Mouse (Mus musculus) ZHBTc4 (cell line): ENCODE results near the gene Ostc.

ENCODE experiments used
- DNase-seq: peaks from one replicate; pipeline ENCODE4 v3.0.0-alpha.2; 2011; ENCODE audit warnings: low read depth, low spot score

The Ostc gene

DNA sequence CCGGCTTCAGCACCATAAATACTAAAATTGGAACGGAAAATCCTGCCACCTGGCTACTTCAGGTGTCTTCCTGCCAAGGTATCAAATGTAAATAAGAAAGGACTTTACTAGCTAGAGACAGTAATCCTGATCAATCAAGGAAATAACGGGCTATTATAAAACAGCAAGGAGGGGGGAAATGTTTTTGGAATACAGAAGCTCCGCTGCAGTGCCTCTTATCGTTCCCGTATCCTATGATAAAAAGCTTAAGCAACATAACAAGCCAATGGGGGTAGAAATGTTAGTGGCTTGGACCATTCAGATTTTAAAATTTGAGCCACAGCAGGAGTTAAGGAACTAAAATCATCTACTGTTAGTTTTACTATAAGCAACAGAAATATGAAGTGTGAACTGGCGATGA lies 859 bp upstream of the Ostc start:
- no peak for DNase-seq

DNA sequence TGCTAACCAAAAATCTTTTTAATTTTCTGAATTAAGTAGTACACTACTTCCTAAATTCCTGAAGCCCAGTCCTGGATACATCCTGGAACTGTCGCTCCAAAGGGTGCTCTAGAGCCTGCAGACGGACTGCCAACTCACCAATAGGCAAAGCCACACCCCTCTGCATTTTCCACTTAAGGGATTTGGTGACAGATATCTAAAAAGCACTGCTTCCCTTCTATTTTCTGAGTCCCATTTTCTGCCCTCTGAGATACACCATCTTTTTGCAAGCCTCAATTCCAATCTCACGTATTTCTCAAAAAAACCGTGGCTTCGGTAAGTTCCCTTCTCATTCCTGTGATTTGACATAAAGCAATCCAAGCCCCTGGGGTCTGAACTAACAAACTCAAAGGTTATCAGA lies 715 bp downstream of the Ostc start:
- DNase-seq, result no peak

DNA sequence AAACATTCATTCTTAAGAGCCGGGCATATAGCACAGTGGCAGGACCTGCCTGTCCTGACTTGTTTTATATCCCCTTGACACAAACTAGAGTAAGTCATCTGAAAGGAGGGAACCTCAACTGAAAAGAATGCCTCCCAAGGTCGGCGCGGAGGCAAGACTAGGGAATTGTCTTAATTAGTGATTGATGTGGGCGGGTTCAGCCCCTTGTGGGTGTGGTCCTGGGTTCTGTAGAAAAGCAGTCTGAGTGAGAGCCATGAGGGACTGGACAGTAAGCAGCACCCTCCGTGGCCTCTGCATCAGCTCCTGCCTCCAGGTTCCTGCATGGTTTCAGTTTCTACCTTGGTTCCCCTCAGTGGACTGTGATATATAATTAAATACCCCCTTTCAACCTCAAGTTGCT lies 7.0 kb downstream of the Ostc start:
- DNase-seq, result no peak

DNA sequence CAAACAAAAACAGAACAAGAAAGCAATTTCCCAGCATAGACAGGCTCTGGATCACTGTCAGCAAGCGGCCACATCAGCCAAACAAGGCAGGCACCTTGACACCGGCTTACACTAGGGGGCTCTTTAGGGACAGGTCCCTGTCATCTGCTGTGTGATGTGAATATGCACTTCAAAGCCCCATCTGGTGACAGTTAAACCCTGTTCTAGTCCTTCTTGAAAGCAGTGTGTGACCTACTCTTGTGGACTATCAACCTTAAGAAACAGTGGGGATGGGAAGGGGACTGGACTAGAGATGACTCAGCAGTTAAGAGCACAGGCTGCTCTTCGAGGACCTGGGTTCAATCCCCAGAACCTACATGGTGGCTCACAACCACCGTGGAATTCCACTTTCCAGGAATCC lies 11.6 kb downstream of the Ostc start:
- DNase-seq, result peak; percentile 71

DNA sequence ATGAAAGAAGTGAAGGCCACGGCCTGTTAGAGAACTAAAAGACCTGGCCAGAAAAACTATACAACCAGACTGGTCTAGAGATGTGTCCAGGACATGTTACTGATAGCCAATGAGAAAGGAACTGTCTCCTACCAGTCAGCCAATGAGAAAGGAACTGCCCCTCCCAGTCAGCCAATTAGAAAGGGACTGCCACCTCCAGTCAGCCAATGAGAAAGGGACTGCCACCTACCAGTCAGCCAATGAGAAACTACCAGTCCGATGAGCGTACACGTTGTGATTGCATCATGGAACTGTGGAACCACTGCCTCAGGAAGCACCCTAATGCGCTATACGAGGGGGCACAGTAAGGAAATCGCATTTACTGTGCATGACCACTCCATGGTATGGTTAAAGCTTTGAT lies 14.5 kb downstream of the Ostc start:
- peak; percentile 90 for DNase-seq

DNA sequence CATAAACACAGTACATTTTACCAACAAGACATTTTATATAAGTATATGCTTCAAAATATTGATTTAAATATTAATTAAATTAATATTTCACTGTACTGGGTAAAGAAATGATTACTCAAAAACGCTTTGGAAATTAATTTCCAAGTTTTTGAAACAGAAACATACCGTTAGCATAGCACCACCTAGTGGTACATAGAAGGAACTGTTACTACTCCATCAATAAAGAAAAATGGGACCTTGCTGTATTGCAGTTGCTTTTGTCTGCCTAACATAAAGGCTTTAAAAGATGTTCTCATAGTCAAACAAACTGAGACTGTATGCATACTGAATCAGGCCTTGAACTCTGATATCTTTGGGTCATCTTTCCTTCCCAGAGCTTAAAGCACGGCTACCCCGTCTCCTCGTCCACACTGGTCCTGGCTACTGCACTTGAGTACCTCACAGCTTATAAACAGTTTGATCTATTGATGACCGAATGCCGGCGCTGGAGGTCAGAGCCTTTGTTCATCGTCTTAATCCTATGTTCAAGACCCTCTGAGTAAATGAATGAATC lies 15.1 kb downstream of the Ostc start:
- DNase-seq, result peak; percentile 46

DNA sequence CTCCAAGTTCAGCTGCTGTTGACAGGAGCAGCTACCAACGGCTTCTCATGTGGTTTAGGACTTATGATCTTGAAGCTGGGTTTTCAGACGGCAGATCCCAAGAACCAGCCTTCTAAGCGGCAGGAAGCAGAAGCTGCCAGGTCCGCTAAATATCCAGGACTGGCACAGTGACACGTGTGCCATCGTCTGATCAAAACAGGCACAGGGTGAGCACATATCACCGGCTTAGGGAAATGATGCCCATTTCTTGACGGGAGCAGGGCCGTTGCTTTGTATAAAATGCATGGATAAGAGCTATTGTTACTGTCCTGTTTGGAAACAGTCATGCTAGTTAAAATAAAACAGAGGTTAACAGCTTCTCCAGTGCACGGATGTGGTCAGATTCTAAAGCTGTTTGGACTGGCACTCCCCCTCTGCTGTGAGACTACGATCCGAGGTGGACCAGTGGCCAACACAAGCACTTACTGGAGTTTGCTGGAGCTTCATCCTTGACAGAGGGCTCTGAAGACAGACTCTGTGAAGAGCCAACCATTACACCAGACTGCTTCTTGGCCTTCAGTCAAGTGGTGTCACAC lies 17.6 kb downstream of the Ostc start:
- DNase-seq, result no peak

DNA sequence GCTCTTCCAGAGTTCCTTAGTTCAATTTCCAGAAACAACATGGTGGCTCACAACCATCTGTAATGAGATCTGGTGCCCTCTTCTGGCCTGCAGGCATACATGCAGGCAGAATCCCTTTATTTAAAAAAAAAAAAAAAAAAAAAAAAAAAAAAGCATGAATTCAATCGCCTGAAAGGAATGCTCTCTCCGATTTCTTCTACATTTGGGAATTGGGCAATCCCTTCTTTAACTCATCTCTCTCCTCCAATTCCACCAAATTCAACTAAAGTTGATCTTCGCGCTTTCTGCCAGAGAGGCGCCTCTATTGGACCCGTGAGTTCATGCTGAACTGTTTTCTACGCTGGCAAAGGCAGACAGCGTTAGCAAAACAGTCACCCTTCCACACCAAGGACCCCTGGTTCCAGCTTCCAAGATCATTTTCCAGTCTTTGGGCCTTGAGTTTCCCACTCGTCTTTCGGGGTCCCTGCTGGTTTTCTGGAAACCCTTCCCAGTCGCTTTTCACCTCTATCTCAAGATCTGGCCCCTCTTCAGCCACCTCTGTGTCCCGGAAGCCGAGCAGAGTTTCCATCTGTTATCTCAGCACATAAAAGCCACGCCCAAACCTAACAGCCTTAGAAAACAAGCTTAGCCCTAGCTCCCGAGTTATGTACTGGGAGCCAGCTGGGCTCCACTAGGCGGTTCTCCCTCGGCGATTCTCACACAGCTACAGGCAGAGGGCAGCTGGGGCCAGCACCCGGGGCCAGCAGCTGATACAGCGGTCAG lies 18.2 kb downstream of the Ostc start:
- DNase-seq, result peak; percentile 79

DNA sequence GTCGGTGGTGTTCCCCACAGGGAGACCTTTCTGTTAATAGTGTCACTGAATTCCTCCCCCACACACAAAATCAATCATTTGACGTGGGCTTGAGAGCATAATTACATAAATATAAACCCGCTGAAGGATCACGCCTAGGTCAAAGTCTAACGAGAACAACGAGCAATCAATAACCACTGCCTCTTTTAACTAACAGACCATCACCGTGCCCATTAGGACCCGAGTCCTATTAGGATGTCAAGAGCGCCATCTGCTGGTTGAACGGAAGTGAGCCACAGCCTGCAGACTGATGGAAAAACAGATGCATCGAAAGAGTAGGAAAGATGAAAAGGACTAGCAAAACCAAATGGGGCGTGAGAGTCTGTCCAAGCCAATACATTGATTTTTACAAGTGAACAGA lies 19.6 kb downstream of the Ostc start:
- peak; percentile 85 for DNase-seq

DNA sequence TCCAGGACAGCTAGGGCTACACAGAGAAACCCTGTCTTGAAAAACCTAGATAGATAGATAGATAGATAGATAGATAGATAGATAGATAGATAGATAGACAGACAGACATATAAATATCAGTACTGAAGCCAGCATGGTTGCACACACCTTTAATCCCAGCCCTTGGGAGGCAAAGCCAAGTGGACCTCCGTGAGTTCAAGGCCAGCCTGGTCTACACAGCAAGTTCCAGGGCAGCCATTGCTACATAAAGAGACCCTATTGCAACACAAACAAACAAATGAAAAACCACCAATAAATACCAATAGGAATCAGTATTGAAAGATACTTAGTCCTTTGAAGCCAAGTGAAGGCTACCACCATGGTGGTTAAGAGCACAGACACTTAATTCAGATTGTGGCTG lies 22.2 kb downstream of the Ostc start:
- no peak for DNase-seq

DNA sequence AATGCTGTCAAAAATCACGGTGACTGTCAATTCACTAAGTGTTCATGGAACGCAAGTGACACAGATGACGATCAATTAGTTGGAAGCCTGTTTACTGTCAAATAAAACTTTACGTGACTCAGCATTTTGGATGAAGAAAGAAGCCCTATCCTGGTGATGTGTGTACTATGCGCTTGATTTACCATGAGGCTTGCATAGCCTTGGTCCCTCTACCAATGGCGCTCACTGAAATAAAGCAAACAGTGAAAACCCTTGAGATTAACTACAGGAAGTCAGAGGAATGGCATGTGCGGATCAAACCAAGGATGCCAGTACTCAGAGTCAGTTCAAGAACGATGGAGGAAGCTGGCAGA lies 24.3 kb downstream of the Ostc start:
- DNase-seq, result no peak

DNA sequence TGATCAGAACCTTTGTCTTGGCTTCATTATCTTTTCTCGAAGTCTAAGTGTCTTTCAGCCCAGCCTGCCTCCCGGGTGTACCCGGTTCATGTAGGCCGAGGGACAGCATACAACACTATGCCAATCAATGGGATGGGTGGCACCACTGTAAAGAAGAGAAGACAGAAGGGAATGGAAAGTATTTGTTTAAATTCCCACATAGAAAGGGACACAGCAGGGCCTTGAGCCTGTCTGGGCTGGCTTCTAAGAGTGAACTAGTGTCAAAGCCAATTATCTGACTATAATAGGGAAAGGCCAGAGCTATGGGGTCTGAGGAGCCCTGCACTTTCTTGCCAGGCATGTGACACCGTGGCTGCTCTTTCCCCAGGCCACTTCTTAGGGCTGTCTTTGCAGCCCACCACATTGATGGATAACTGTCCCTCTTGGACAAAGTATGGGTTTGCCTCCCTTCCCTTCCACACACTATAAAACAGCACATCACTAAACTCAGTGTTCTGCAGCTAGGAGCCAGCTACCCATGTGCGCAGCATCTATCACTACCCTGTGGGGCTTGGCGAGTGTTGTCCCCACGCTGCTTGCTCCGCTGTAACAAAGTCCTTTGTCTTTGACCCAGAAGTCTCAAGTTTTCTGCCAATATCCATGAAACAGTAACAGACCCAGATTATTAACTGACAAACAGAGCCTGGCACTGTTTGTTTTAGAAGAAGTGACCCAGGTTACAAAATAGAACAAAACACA lies 24.8 kb downstream of the Ostc start:
- no peak for DNase-seq

DNA sequence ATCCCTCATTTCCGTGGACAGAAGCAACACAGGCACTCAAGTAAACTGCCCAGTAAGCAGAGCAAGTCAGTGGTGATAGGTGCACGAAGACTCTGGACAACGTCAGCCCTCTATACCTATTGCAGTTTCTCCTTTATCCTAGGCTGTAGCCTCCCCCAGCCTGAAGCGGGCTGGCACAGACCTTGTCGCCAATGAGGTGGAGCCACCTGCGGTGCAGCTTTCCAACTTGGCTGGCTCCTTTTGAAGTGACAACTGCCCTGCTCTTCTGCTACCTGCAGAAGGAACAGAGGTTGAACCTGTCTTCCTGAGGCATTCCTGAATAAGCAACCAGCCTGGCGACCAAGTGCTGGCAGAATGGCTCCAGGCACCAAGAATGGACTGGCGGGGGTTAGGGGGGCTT lies 25.4 kb downstream of the Ostc start:
- DNase-seq, result no peak

DNA sequence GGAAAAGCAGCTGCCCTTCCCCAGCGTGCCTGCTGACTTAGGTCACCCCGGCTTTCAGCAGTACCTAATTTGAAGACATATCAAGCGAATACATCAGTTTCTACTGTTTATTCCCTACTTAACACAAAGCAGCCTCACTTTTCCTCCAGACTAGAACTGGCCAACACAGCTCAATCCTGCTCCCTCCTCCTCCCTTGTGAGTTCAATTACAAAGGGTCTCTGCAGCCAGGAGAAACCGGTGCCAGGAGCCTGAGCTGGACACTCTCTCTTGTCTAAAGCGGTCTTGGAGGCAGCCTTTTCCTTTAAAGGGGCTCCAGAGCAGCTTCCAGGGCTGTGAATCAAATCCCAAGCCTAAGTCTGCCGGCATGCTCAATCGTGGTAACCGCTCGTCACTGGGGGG lies 27.1 kb downstream of the Ostc start:
- DNase-seq, result no peak

DNA sequence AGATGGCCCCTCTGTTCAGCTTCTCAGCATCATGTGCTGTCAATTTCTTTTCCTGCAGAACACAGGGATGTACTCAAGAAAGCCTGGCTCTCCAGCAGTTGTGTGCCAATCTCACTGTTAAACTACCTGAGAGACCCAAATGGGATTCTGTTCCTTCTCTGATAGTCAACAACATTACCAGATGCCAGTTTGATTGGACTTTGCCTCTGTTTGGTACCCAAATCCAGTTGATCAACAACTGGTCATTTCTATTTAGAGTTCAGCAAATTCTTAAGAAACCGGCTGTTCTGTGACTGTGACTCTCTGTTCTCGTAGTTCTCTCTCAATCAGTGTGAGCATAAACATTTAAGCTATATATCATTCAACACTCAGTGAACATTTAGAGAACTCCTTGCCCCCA lies 28.0 kb downstream of the Ostc start:
- DNase-seq, result no peak

DNA sequence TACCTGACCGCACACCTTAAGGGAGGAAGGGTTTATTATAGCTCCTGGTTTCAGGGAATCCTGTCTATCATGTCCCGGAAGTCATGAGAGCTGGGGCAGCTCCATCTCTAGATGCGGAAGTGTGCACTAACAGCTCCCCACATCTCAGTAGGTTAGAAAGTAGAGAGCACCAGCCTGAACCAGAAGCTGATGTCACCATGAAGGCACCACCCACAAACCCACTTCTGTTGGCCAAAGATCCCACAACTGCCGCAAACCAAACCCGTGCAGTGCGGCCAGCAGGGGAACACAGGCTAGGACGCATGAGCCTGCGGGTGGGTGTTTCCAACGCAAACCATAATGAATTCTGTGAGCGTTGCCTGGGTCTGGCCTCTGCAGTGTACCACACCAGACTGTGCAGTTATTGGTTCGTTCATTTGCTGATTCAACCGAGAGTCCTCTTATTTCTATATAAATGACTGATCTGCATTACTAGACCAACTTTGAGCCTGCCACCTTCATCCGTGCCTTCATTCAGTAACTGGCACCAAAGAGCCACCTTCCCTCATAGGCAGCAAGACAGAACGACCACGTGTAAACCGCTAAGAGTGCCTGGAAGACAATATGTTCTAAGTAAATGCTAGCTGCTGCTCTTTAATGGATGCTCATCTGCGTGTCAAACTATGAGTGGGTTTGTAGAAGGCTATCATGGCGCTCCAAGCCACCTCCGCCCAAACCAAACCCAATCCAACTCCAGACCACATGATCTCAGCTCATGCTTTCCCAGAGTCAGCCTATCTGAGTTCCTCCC lies 31.4 kb downstream of the Ostc start:
- no peak for DNase-seq

DNA sequence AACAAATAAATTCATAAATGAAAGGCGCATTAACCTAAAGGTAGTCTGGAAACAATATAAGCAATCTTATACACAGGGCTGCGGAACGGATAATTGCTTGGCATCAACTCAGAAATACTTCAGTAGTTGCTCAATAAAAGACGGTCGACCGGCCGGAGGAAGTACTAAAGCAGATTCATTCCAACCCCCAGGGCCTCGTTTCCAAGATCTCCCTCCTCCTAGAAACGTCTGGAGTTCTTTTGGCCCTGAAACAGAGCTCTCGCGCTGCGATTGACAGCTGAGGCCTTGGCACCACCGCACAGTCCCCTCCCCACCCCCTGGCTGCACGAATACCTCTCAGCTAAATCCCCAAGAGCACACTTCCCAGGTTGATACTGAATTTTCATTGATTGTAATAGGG lies 38.0 kb downstream of the Ostc start:
- DNase-seq, result no peak

DNA sequence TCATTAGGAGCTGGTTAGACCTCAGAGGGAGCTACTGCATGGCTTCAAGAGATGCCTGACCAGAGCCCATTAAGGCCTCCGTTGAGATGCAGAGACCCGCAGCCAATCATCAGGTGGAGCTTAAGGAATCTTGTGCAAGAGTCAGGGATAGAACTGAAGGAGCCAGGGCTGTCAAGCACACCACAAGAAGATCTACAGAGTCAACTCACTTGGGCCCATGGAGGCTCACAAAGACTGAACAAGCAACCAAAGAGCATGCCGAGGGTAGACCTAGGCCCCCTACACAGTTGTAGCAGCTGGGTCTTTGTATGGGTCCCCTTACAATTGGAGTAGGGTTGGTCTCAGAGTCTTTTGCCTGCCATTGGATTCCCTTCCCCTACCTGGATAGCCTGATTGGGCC lies 46.7 kb downstream of the Ostc start:
- no peak for DNase-seq

DNA sequence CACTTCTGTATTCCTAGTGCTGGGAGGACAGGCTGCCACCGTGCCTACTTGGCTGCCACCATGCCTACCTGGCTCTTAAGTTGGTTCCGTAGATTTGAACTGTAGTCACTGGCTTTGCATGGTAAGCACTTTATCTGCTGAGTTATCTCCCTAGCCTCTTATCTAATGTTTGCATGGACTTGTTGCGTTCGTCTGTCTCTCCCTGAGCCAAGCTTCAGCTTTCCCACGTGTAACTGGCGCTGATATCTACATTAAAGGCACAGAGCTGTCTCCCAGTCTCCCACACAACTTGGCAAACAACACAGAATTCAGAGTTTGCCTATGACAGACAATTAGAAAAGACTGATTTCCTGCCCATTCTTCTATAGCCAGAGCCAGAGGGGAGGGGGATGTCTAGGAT lies 48.6 kb downstream of the Ostc start:
- DNase-seq, result no peak

DNA sequence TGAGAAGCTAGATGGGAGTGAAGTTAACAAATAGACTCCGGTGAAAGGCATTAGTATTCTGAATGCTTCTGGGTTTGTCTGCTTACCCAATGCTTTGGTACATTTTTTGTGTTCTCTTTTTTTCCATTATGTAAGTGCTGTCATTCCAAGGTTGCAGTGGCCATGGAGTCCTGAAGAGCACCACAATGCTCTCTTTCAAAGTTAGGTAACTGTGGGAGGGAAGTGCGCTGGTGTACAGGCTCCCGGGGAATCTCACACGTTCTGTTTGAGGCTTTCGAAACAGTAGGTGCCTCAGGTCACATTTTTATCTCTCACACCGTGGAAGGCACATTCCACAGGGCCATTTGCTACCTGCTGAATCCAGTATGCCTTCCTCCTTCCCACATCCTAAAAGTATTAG lies 59.7 kb downstream of the Ostc start:
- no peak for DNase-seq

DNA sequence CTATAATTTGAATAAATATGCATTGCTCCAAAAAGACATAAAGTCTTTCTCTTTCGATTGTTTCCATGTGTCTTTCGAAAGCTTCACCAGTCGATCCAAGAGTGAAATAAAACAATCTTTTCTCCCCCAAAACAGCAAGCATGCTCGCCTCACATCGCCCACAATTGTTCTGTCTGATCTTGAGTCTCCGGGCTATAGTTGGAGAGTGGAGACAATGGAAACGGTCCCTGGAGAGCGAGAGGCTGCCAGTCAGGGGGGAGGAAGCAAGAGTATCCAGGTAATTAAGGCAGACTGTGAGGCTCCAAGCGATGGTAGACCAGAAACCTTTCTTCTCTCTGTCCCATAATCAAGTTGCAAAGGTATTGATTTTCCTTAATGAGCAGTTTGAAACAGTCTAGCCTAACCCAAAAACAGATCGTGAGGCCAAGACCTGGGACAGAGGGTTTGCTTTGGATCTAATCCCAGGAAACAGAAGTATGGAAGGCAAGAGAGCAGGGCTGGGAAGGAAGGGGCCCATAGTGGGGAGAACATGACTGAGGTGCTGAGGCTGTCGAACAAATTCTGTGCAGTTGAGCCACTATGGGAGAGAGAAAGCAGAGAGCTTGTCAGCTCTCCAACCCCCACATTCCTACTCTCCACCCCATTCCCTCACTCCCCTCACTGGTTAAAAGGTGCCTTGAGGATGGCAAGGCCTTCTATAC lies 63.0 kb downstream of the Ostc start:
- no peak for DNase-seq
